Mouse (Mus musculus) cerebellum, adult 2 months (tissue): Measurements from ENCODE around the gene Hus1b.

ENCODE experiments used
- CTCF ChIP-seq: fragments of 200-500 bp; IDR thresholded peaks from 2 replicates; pipeline ENCODE4 v1.5.1; 2011; ENCODE audit warnings: low read depth, mild to moderate bottlenecking, control low read depth, low read length, moderate library complexity, borderline replicate concordance; ENCODE audit not compliant: insufficient read depth
- POLR2A ChIP-seq: fragments of 200-500 bp; IDR thresholded peaks from 2 replicates; pipeline ENCODE4 v1.6.1; 2011; ENCODE audit warnings: low read length, control low read depth, borderline replicate concordance; ENCODE audit not compliant: insufficient read depth

DNA sequence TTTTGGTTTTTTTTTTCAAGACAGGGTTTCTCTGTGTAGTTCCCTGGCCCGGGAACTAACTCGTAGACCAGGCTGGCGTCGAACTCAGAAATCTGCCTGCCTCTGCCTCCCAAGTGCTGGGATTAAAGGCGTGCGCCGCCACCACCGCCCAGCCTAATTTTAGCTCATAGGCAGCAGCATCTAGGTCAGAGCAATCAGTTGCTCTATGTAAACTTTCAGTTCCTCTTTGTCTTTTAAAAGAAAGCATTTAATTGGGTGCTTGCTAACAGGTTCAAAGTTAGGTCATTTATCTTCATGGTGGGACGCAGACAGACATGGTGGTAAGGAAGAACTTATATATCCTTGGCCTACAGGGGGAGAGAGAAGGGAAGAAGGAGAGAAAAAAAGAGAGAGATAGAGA lies 1.6 kb upstream of the Hus1b start:
- no peak for TF ChIP-seq CTCF
- no peak for TF ChIP-seq POLR2A
